Mouse (Mus musculus) neural tube, embryonic 12.5 days (tissue): ENCODE data around the gene Adat2. TPM values are rescaled to one million over a fixed set of nuclear protein-coding genes. Genes with fewer than 3 reads are reported as not detected.

Source experiments
- ATAC-seq: fragments of 200-750 bp; cut with Nextera tagmentation; 2 replicates; pipeline ENCODE4 v1.8.0; 2017; ENCODE audit warnings: low read depth, mild to moderate bottlenecking, moderate TSS enrichment, moderate library complexity; ENCODE audit not compliant: low FRiP score
- H3K27ac ChIP-seq: fragments of 300-500 bp; sonication (generic); 2 replicates; pipeline ENCODE4 v1.5.1; 2016
- H3K27me3 ChIP-seq: fragments of 300-500 bp; sonication (generic); replicated peaks from 2 replicates; pipeline ENCODE4 v1.6.1; 2016; ENCODE audit warnings: mild to moderate bottlenecking
- H3K36me3 ChIP-seq: fragments of 300-500 bp; sonication (generic); 2 replicates; pipeline ENCODE4 v1.6.1; 2016; ENCODE audit warnings: mild to moderate bottlenecking
- H3K4me1 ChIP-seq: fragments of 300-500 bp; sonication (generic); 2 replicates; pipeline ENCODE4 v1.6.1; 2016
- H3K4me2 ChIP-seq: fragments of 300-500 bp; sonication (generic); replicated peaks from 2 replicates; pipeline ENCODE4 v1.6.1; 2016; ENCODE audit warnings: mild to moderate bottlenecking
- H3K4me3 ChIP-seq: fragments of 300-500 bp; sonication (generic); 2 replicates; pipeline ENCODE4 v1.5.1; 2016
- H3K9ac ChIP-seq: fragments of 300-500 bp; sonication (generic); 2 replicates; pipeline ENCODE4 v1.6.1; 2016; ENCODE audit warnings: mild to moderate bottlenecking
- H3K9me3 ChIP-seq: fragments of 300-500 bp; sonication (generic); 2 replicates; pipeline ENCODE4 v1.6.1; 2016; ENCODE audit warnings: mild to moderate bottlenecking
- WGBS: fragments of 180-500 bp; shearing (Covaris S2); methylation state at CpG from one replicate; pipeline ENCODE4 v1.1.7; 2016; 5-methylcytosine and 5-hydroxymethylcytosine counted together
- polyA plus RNA-seq: library from polyadenylated mRNA; unstranded; fragments of >200 nt; fragmentation: Nextera tagmentation; extraction: Ambion mirVana; gene quantifications from 2 replicates; pipeline ENCODE4 v1.2.1, GENCODE M21; 2016

Gene Adat2
- polyA plus RNA-seq, 1 experiment from 2014 or later: 3.2 TPM

- H3K27ac ChIP-seq: no peak overlapping the region
- no peaks in the 10 kb centered on the region for H3K9me3 ChIP-seq
- H3K9ac ChIP-seq: no peak overlapping the region
- WGBS: 77% methylated on average over 2 of the region's 2 CpGs
- no peak overlapping the region for H3K4me3 ChIP-seq
- H3K4me2 ChIP-seq: no peak overlapping the region
- no peak for ATAC-seq
- H3K27me3 ChIP-seq: no peaks in the 10 kb centered on the region
- H3K4me1 ChIP-seq: no peaks in the 10 kb centered on the region
- H3K36me3 ChIP-seq: no peaks in the 10 kb centered on the region
These were observed 48.2 kb downstream of the Adat2 start for GRCm38 (mm10) chr10:13600926-13601325.

Other genes starting within 250 kb of the Adat2 start
- gene Phactr2, start 78.5 kb upstream of the Adat2 start, polyA plus RNA-seq: 12.3 and 13.2 TPM in 2 replicates
- gene Fuca2, start 53.4 kb upstream of the Adat2 start, polyA plus RNA-seq: 25.1 and 27.7 TPM in 2 replicates
- 21.1 and 27.4 TPM in 2 replicates for gene Pex3, start 248 bp downstream of the Adat2 start, polyA plus RNA-seq